Mouse (Mus musculus) adrenal gland, postnatal 14 days (tissue): ENCODE measurements at regions not wholly inside any gene's neighbourhood (a gene's known extent, or its start where the extent isn't known, plus 50 kb on each side); places are given as distances from the start of the nearest gene placed in this dataset.

Experiments used
- DNase-seq: peaks from one replicate; pipeline ENCODE4 v3.0.0; 2021; ENCODE audit warnings: mixed read lengths

DNA sequence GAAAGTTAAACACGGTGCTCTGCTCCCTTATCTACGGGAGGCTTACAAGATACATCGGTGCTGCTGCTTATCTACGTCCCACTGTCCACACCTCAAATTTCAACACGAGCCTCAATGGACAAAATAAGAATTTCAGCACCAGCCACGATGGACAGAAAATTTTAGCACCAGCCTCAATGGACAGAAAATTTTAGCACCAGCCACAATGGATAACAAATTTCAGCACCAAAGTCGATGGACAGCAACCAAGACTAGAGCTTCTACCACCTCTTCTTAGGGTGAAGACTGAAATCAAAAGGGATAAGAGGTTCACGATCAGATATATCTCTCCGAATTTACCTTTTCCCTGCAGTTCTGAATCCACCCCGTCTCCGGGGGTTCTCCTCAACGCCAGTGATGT, 387.7 kb upstream of the Brinp3 start:
- DNase-seq = peak; percentile 15
